Mouse (Mus musculus): Measurements from ENCODE around the gene Fig4. TPM values are rescaled to one million over a fixed set of nuclear protein-coding genes. Genes with fewer than 3 reads are reported as not detected.

The Fig4 gene
- polyA plus RNA-seq, 1 experiment from 2014 or later, result 57.2 TPM

- H3K9ac ChIP-seq (ENCODE audit: low read length), result no peak overlapping the region
- ATAC-seq (ENCODE audit: insufficient number of reproducible peaks, insufficient read depth, low FRiP score, low read depth), result no peak
- no peak overlapping the region for H3K4me2 ChIP-seq (ENCODE audit: low read length)
- no peak overlapping the region for H3K27ac ChIP-seq (replicated peaks in 1 of 2; ENCODE audit: control insufficient read depth in 1 of 2, insufficient read depth in 1 of 2, low read depth in 2 of 2, low read length in 2 of 2)
- WGBS, result 27% methylated on average over 1 of the region's 1 CpGs
- no peaks in the 10 kb centered on the region for H3K27me3 ChIP-seq (ENCODE audit: control insufficient read depth, insufficient read depth, low read length)
- H3K9me3 ChIP-seq (ENCODE audit: control insufficient read depth, low read length), result no peaks in the 10 kb centered on the region
- H3K36me3 ChIP-seq (ENCODE audit: control insufficient read depth, insufficient read depth, low read length), result no peaks in the 10 kb centered on the region
- no peak overlapping the region for H3K4me3 ChIP-seq (ENCODE audit: control insufficient read depth in 1 of 2, insufficient read depth in 1 of 2, low read depth in 1 of 2, low read length in 2 of 2)
- H3K4me1 ChIP-seq (ENCODE audit: control insufficient read depth in 2 of 2, insufficient read depth in 2 of 2, low read length in 2 of 2), result no peaks in the 10 kb centered on the region; a peak in 1 of 4 replicates
These were observed 146.4 kb downstream of the Fig4 start for GRCm38 (mm10) chr10:41156693-41157092.

DNA sequence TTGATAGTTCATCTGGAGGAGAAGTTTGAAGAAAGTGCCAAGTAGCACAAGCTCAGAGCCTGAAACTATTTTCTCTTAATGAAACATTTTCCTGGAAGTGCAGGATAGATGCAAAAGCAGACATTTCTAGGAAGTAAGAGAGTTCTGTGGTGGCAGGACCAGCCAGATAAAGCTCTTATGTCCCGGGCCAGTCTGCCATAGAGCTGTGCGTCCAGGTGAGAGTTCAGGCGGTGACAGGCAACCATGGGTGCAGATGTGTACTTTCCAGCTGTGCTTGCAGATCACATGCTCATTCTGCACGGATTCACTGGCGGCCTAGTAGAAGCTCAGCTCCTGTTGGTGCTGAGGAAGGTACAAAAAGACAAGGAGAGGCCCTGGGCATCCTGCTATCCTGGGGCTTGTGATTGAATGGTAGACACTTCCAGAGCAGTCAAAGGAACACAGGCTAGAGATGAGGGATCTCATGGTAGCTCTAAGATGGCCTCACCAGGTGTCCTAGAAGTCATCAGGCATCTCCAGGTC is 149.8 kb downstream of the Fig4 start:
- Histone ChIP-seq H3K27me3 (ENCODE audit: control insufficient read depth, insufficient read depth, low read length) (no peaks in the 10 kb centered on the region), H3K9ac (ENCODE audit: low read length) (no peak overlapping the region), H3K4me3 (ENCODE audit: control insufficient read depth in 1 of 2, insufficient read depth in 1 of 2, low read depth in 1 of 2, low read length in 2 of 2) (no peak overlapping the region), H3K9me3 (ENCODE audit: control insufficient read depth, low read length) (no peaks in the 10 kb centered on the region), H3K27ac (replicated peaks in 1 of 2; ENCODE audit: control insufficient read depth in 1 of 2, insufficient read depth in 1 of 2, low read depth in 2 of 2, low read length in 2 of 2) (no peak overlapping the region), H3K36me3 (ENCODE audit: control insufficient read depth, insufficient read depth, low read length) (no peaks in the 10 kb centered on the region), H3K4me2 (ENCODE audit: low read length) (no peak overlapping the region), H3K4me1 (ENCODE audit: control insufficient read depth in 2 of 2, insufficient read depth in 2 of 2, low read length in 2 of 2) (peaks cover 2 to 5% of the 10 kb centered on the region in 2 experiments; a peak in 2 of 4 replicates)
- 76% methylated on average over 5 of the region's 5 CpGs for WGBS
- no peak for ATAC-seq (ENCODE audit: insufficient number of reproducible peaks, insufficient read depth, low FRiP score, low read depth)

GRCm38 (mm10) chr10:41151901-41152300 is 151.2 kb downstream of the Fig4 start:
- WGBS, result 75% methylated on average over 4 of the region's 4 CpGs
- H3K36me3 ChIP-seq (ENCODE audit: control insufficient read depth, insufficient read depth, low read length), result no peaks in the 10 kb centered on the region
- no peak overlapping the region for H3K9ac ChIP-seq (ENCODE audit: low read length)
- peaks cover 2 to 5% of the 10 kb centered on the region in 2 experiments; a peak in 2 of 4 replicates for H3K4me1 ChIP-seq (ENCODE audit: control insufficient read depth in 2 of 2, insufficient read depth in 2 of 2, low read length in 2 of 2)
- peak overlapping the region; percentile 38; the same call in 1 of the 2 replicates for H3K4me2 ChIP-seq (ENCODE audit: low read length)
- H3K4me3 ChIP-seq (ENCODE audit: control insufficient read depth in 1 of 2, insufficient read depth in 1 of 2, low read depth in 1 of 2, low read length in 2 of 2), result no peak overlapping the region
- no peak overlapping the region for H3K27ac ChIP-seq (replicated peaks in 1 of 2; ENCODE audit: control insufficient read depth in 1 of 2, insufficient read depth in 1 of 2, low read depth in 2 of 2, low read length in 2 of 2)
- no peaks in the 10 kb centered on the region for H3K27me3 ChIP-seq (ENCODE audit: control insufficient read depth, insufficient read depth, low read length)
- no peaks in the 10 kb centered on the region for H3K9me3 ChIP-seq (ENCODE audit: control insufficient read depth, low read length)
- ATAC-seq (ENCODE audit: insufficient number of reproducible peaks, insufficient read depth, low FRiP score, low read depth), result no peak

DNA sequence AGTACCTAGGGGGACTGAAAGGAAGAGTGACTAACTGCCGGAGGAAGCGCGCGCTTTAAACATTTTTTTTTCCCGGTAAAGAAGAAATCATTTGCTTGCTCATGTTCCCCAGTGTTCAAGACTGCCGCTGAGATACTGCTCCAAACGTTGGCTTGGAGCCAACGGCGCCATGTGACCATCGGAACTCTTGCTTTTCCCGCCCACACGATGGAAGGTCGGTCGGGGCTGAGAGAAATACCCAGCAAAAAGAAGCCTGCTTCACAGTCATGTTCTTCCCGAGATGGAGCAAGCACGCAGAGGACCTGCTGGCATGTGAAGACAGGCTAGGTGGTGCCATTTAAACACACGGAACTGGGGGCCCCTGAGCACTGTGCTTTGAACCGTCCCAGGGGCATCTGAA is 151.6 kb downstream of the Fig4 start:
- Histone ChIP-seq H3K4me2 (ENCODE audit: low read length) (peak overlapping the region; percentile 38), H3K27me3 (ENCODE audit: control insufficient read depth, insufficient read depth, low read length) (no peaks in the 10 kb centered on the region), H3K36me3 (ENCODE audit: control insufficient read depth, insufficient read depth, low read length) (no peaks in the 10 kb centered on the region), H3K4me1 (ENCODE audit: control insufficient read depth in 2 of 2, insufficient read depth in 2 of 2, low read length in 2 of 2) (peaks cover 2 to 5% of the 10 kb centered on the region in 2 experiments; a peak in 2 of 4 replicates), H3K9me3 (ENCODE audit: control insufficient read depth, low read length) (no peaks in the 10 kb centered on the region), H3K27ac (replicated peaks in 1 of 2; ENCODE audit: control insufficient read depth in 1 of 2, insufficient read depth in 1 of 2, low read depth in 2 of 2, low read length in 2 of 2) (no peak overlapping the region), H3K9ac (ENCODE audit: low read length) (no peak overlapping the region), H3K4me3 (ENCODE audit: control insufficient read depth in 1 of 2, insufficient read depth in 1 of 2, low read depth in 1 of 2, low read length in 2 of 2) (no peak overlapping the region)
- no peak for ATAC-seq (ENCODE audit: insufficient number of reproducible peaks, insufficient read depth, low FRiP score, low read depth)
- 53% methylated on average over 18 of the region's 18 CpGs for WGBS

DNA sequence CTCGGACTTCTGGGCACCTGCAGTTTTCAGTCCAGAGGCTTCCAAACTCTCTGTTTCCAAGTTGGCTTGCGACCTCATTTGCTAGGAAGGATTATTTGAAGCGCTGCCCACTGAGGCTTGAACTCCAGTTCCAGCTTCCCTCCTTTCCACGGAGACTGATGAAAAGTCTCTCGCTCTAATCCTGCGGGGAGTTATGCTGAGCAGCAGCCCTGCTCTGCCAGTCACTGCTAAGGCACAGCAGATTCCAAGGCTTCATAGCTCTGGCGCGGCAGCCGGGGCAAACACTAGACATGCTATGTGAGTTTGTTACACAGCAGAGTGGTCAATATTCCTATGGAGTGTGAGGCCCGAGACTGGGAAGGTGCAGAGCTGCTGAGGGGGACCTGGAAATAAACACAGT is 152.0 kb downstream of the Fig4 start:
- Histone ChIP-seq H3K36me3 (ENCODE audit: control insufficient read depth, insufficient read depth, low read length) (no peaks in the 10 kb centered on the region), H3K9me3 (ENCODE audit: control insufficient read depth, low read length) (no peaks in the 10 kb centered on the region), H3K4me3 (ENCODE audit: control insufficient read depth in 1 of 2, insufficient read depth in 1 of 2, low read depth in 1 of 2, low read length in 2 of 2) (no peak overlapping the region), H3K4me2 (ENCODE audit: low read length) (peak overlapping the region; percentile 38), H3K27me3 (ENCODE audit: control insufficient read depth, insufficient read depth, low read length) (no peaks in the 10 kb centered on the region), H3K9ac (ENCODE audit: low read length) (no peak overlapping the region), H3K4me1 (ENCODE audit: control insufficient read depth in 2 of 2, insufficient read depth in 2 of 2, low read length in 2 of 2) (peaks cover 2 to 5% of the 10 kb centered on the region in 2 experiments; a peak in 2 of 4 replicates), H3K27ac (replicated peaks in 1 of 2; ENCODE audit: control insufficient read depth in 1 of 2, insufficient read depth in 1 of 2, low read depth in 2 of 2, low read length in 2 of 2) (no peak overlapping the region)
- 65% methylated on average over 10 of the region's 10 CpGs for WGBS
- no peak for ATAC-seq (ENCODE audit: insufficient number of reproducible peaks, insufficient read depth, low FRiP score, low read depth)

- WGBS, result 70% methylated on average over 2 of the region's 2 CpGs
These were observed 152.6 kb downstream of the Fig4 start for GRCm38 (mm10) chr10:41150496-41150895.

GRCm38 (mm10) chr10:41149307-41149706 is 153.8 kb downstream of the Fig4 start:
- no peak overlapping the region for H3K4me3 ChIP-seq (ENCODE audit: control insufficient read depth in 1 of 2, insufficient read depth in 1 of 2, low read depth in 1 of 2, low read length in 2 of 2)
- H3K36me3 ChIP-seq (ENCODE audit: control insufficient read depth, insufficient read depth, low read length), result no peaks in the 10 kb centered on the region
- H3K4me2 ChIP-seq (ENCODE audit: low read length), result no peak overlapping the region
- no peak overlapping the region for H3K27ac ChIP-seq (replicated peaks in 1 of 2; ENCODE audit: control insufficient read depth in 1 of 2, insufficient read depth in 1 of 2, low read depth in 2 of 2, low read length in 2 of 2)
- WGBS, result 70% methylated on average over 3 of the region's 3 CpGs
- no peaks in the 10 kb centered on the region for H3K9me3 ChIP-seq (ENCODE audit: control insufficient read depth, low read length)
- no peak for ATAC-seq (ENCODE audit: insufficient number of reproducible peaks, insufficient read depth, low FRiP score, low read depth)
- no peak overlapping the region for H3K9ac ChIP-seq (ENCODE audit: low read length)
- no peaks in the 10 kb centered on the region for H3K27me3 ChIP-seq (ENCODE audit: control insufficient read depth, insufficient read depth, low read length)
- H3K4me1 ChIP-seq (ENCODE audit: control insufficient read depth in 2 of 2, insufficient read depth in 2 of 2, low read length in 2 of 2), result peaks cover 2 to 5% of the 10 kb centered on the region in 2 experiments; a peak in 2 of 4 replicates

More at GRCm38 (mm10) chr10:41150496-41150895, 152.6 kb downstream of the Fig4 start:
- ATAC-seq (ENCODE audit: insufficient number of reproducible peaks, insufficient read depth, low FRiP score, low read depth), result no peak
- Histone ChIP-seq H3K9ac (ENCODE audit: low read length) (no peak overlapping the region), H3K4me3 (ENCODE audit: control insufficient read depth in 1 of 2, insufficient read depth in 1 of 2, low read depth in 1 of 2, low read length in 2 of 2) (no peak overlapping the region), H3K9me3 (ENCODE audit: control insufficient read depth, low read length) (no peaks in the 10 kb centered on the region), H3K36me3 (ENCODE audit: control insufficient read depth, insufficient read depth, low read length) (no peaks in the 10 kb centered on the region), H3K27me3 (ENCODE audit: control insufficient read depth, insufficient read depth, low read length) (no peaks in the 10 kb centered on the region), H3K4me2 (ENCODE audit: low read length) (no peak overlapping the region), H3K4me1 (ENCODE audit: control insufficient read depth in 2 of 2, insufficient read depth in 2 of 2, low read length in 2 of 2) (peaks cover 2 to 5% of the 10 kb centered on the region in 2 experiments; a peak in 2 of 4 replicates), H3K27ac (replicated peaks in 1 of 2; ENCODE audit: control insufficient read depth in 1 of 2, insufficient read depth in 1 of 2, low read depth in 2 of 2, low read length in 2 of 2) (no peak overlapping the region)

- Histone ChIP-seq H3K9ac (ENCODE audit: low read length) (no peak overlapping the region), H3K27ac (replicated peaks in 1 of 2; ENCODE audit: control insufficient read depth in 1 of 2, insufficient read depth in 1 of 2, low read depth in 2 of 2, low read length in 2 of 2) (no peak overlapping the region), H3K36me3 (ENCODE audit: control insufficient read depth, insufficient read depth, low read length) (no peaks in the 10 kb centered on the region), H3K9me3 (ENCODE audit: control insufficient read depth, low read length) (no peaks in the 10 kb centered on the region), H3K4me3 (ENCODE audit: control insufficient read depth in 1 of 2, insufficient read depth in 1 of 2, low read depth in 1 of 2, low read length in 2 of 2) (no peak overlapping the region), H3K4me1 (ENCODE audit: control insufficient read depth in 2 of 2, insufficient read depth in 2 of 2, low read length in 2 of 2) (peaks cover under 1 to 2% of the 10 kb centered on the region in 2 experiments; a peak in 2 of 4 replicates), H3K4me2 (ENCODE audit: low read length) (no peak overlapping the region), H3K27me3 (ENCODE audit: control insufficient read depth, insufficient read depth, low read length) (no peaks in the 10 kb centered on the region)
- no peak for ATAC-seq (ENCODE audit: insufficient number of reproducible peaks, insufficient read depth, low FRiP score, low read depth)
- 58% methylated on average over 2 of the region's 2 CpGs for WGBS
These were observed 156.9 kb downstream of the Fig4 start for GRCm38 (mm10) chr10:41146141-41146540.

Measured in heart, embryonic 14.5 days (tissue).